In the genomic region with DNA sequence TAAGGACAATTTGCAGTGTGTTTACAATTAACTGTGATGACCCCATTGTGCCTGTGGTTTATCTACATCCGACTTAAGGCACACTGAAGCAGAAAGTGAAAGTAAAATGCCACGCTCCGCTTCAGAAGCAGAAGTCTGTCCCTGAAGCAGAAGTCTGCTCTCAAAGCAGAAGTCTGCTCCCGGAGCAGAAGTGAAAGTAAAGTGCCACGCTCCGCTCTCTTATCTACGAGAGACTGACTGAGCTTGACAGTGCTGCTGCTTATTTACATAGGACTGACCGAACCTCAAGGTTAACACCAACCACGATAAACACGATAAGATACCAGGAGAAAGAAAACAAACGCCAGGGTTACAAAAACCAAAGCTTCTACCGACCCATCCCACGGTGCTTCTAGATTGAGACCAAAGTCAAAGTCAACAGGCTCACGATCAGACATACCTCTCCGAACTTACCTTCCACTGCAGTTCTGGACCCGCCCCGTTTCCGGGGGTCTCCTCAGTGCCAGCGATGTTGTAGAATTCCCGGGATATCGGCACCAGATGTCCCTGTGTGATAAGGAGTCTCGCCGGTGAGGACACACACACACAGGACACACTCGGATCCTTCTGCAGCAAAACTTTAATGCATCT, we compare ENCODE assay signal across 12 mouse cellular contexts. TPM values are rescaled to one million over a fixed set of nuclear protein-coding genes. Genes with fewer than 3 reads are reported as not detected.
DNase-seq lines count a peak whose midpoint lies in the region; ATAC-seq lines count a peak whose summit lies in the region.
"Had no signal": no experiment of that assay in that cellular context is flagged by ENCODE, and none has a peak within 500 bp of the region (broad histone marks: within the 10 kb centered on the region; RNA-seq: fewer than 3 reads in every experiment).

No protein-coding gene starts in this region.

- no peaks in the 10 kb centered on the region for H3K27me3 ChIP-seq in lung, embryonic 16.5 days (ENCODE audit: control insufficient read depth, insufficient read depth, low read depth, low read length)
- H3K27me3 ChIP-seq in neural tube, embryonic 15.5 days (replicated peaks): no peaks in the 10 kb centered on the region
- no peaks in the 10 kb centered on the region for H3K27me3 ChIP-seq in midbrain, embryonic 11.5 days (ENCODE audit: control insufficient read depth, insufficient read depth, low read length)
- H3K27me3 ChIP-seq: neural tube, embryonic 12.5 days had no signal

- no peaks in the 10 kb centered on the region; the same call in 1 of the 2 replicates for H3K9me3 ChIP-seq in lung, embryonic 16.5 days (ENCODE audit: control insufficient read depth, low read length)
- H3K9me3 ChIP-seq in neural tube, embryonic 15.5 days (replicated peaks): no peaks in the 10 kb centered on the region; the same call in 1 of the 2 replicates
- no peaks in the 10 kb centered on the region for H3K9me3 ChIP-seq in midbrain, embryonic 11.5 days (ENCODE audit: control insufficient read depth, low read length)

- ATAC-seq in lung, embryonic 16.5 days (ENCODE audit: low read depth): no peak
- ATAC-seq in neural tube, embryonic 15.5 days (ENCODE audit: low FRiP score): no peak
- ATAC-seq in midbrain, embryonic 11.5 days (ENCODE audit: low FRiP score): no peak

- peak overlapping the region; percentile 10; the same call in 1 of the 2 replicates for H3K4me3 ChIP-seq in brown adipose tissue, adult 24 weeks (ENCODE audit: insufficient read depth, low read depth, low read length)
- H3K4me3 ChIP-seq in lung, embryonic 16.5 days (ENCODE audit: low read length): peak overlapping the region; percentile 30; the same call in 1 of the 2 replicates
- H3K4me3 ChIP-seq in neural tube, embryonic 15.5 days (replicated peaks): no peak overlapping the region
- no peak overlapping the region for H3K4me3 ChIP-seq in midbrain, embryonic 11.5 days (ENCODE audit: low read depth, low read length)
- H3K4me3 ChIP-seq: neural tube, embryonic 12.5 days had no signal

- peak; percentile 10 for DNase-seq in adrenal gland, postnatal 10 days
- DNase-seq in adrenal gland, adult 8-10 months: no peak
- peak; percentile 10 for DNase-seq in 3T3-L1 (ENCODE audit: low read depth, low spot score)
- DNase-seq in midbrain, embryonic 11.5 days (ENCODE audit: low spot score, missing footprints): no peak
- DNase-seq in right cerebral cortex, postnatal 14 days: no peak
- DNase-seq: cerebellum, postnatal 25 days had no signal

- no peak overlapping the region for H3K27ac ChIP-seq in brown adipose tissue, adult 24 weeks (replicated peaks; ENCODE audit: low read depth, low read length)
- no peak overlapping the region for H3K27ac ChIP-seq in lung, embryonic 16.5 days (ENCODE audit: low read length)
- no peak overlapping the region for H3K27ac ChIP-seq in neural tube, embryonic 15.5 days (replicated peaks)
- no peak overlapping the region for H3K27ac ChIP-seq in midbrain, embryonic 11.5 days (ENCODE audit: low read depth, low read length)
- H3K27ac ChIP-seq: neural tube, embryonic 12.5 days had no signal

- peak overlapping the region; percentile 23; the same call in 1 of the 2 replicates for H3K4me2 ChIP-seq in lung, embryonic 16.5 days (ENCODE audit: low read depth, low read length)
- H3K4me2 ChIP-seq in neural tube, embryonic 15.5 days: no peak overlapping the region
- H3K4me2 ChIP-seq in midbrain, embryonic 11.5 days: no peak overlapping the region
- H3K4me2 ChIP-seq: neural tube, embryonic 12.5 days had no signal

- H3K4me1 ChIP-seq in brown adipose tissue, adult 24 weeks (ENCODE audit: control insufficient read depth, insufficient read depth, insufficient read length, low read length): no peaks in the 10 kb centered on the region
- H3K4me1 ChIP-seq in lung, embryonic 16.5 days (replicated peaks; ENCODE audit: control insufficient read depth, insufficient read depth, low read length): no peaks in the 10 kb centered on the region
- no peaks in the 10 kb centered on the region for H3K4me1 ChIP-seq in neural tube, embryonic 15.5 days
- H3K4me1 ChIP-seq in midbrain, embryonic 11.5 days (ENCODE audit: control insufficient read depth, insufficient read depth, low read length): no peaks in the 10 kb centered on the region
- H3K4me1 ChIP-seq: neural tube, embryonic 12.5 days had no signal

- H3K36me3 ChIP-seq in lung, embryonic 16.5 days (ENCODE audit: control insufficient read depth, insufficient read depth, low read length): no peaks in the 10 kb centered on the region
- no peaks in the 10 kb centered on the region for H3K36me3 ChIP-seq in neural tube, embryonic 15.5 days
- H3K36me3 ChIP-seq in midbrain, embryonic 11.5 days (ENCODE audit: control insufficient read depth, insufficient read depth, low read length): no peaks in the 10 kb centered on the region
- H3K36me3 ChIP-seq: neural tube, embryonic 12.5 days had no signal

- H3K9ac ChIP-seq in lung, embryonic 16.5 days (ENCODE audit: low read length): no peak overlapping the region
- no peak overlapping the region for H3K9ac ChIP-seq in neural tube, embryonic 15.5 days (replicated peaks)
- no peak overlapping the region for H3K9ac ChIP-seq in midbrain, embryonic 11.5 days (ENCODE audit: low read length)
- H3K9ac ChIP-seq: neural tube, embryonic 12.5 days had no signal

- WGBS in lung, embryonic 16.5 days: 79% methylated on average over 24 of the region's 24 CpGs
- 92% methylated on average over 24 of the region's 24 CpGs for WGBS in neural tube, embryonic 15.5 days
- WGBS in midbrain, embryonic 11.5 days: 93% methylated on average over 24 of the region's 24 CpGs

RNA-seq across cellular contexts. Expression of a gene that starts 51.3 kb away (rescaled TPM):
- not detected for total RNA-seq in adrenal gland, postnatal 10 days (2021)
- not detected for total RNA-seq in adrenal gland, adult 8-10 months (2022)
- not detected in 2 replicates for polyA plus RNA-seq in brown adipose tissue, adult 24 weeks (2012; ENCODE audit: insufficient read depth, insufficient read length, missing spikeins)
- polyA plus RNA-seq in lung, embryonic 16.5 days (2015; fragmentation: Nextera tagmentation; extraction: Ambion mirVana): not detected in 2 replicates
- 0.08 TPM in 1 of 2 replicates, not detected in the other for polyA plus RNA-seq in neural tube, embryonic 15.5 days (2015; fragmentation: Nextera tagmentation; extraction: Ambion mirVana)
- not detected in 2 replicates for polyA plus RNA-seq in midbrain, embryonic 11.5 days (2014; fragmentation: Nextera tagmentation; extraction: Ambion mirVana)
- total RNA-seq: left cerebral cortex, postnatal 10 days had no signal
- polyA plus RNA-seq: gonadal fat pad, adult 2 months; neural tube, embryonic 12.5 days had no signal

Comparison
In these comparisons a context has a peak if more than half of its experiments do, and no peak if none do; other contexts are left out.
1. DNase-seq: peak in adrenal gland, postnatal 10 days (single experiment) and 3T3-L1 (single experiment); none in adrenal gland, adult 8-10 months (single experiment), midbrain, embryonic 11.5 days (single experiment) and right cerebral cortex, postnatal 14 days (single experiment).
2. H3K4me3 ChIP-seq: peak in brown adipose tissue, adult 24 weeks (single experiment) and lung, embryonic 16.5 days (single experiment); none in neural tube, embryonic 15.5 days (single experiment) and midbrain, embryonic 11.5 days (single experiment).